Mouse (Mus musculus): ENCODE results near the gene Egln2. TPM values are rescaled to one million over a fixed set of nuclear protein-coding genes. Genes with fewer than 3 reads are reported as not detected.

Egln2 gene
- total RNA-seq, 2 experiments from 2014 or later = 99.1 to 112 TPM

DNA sequence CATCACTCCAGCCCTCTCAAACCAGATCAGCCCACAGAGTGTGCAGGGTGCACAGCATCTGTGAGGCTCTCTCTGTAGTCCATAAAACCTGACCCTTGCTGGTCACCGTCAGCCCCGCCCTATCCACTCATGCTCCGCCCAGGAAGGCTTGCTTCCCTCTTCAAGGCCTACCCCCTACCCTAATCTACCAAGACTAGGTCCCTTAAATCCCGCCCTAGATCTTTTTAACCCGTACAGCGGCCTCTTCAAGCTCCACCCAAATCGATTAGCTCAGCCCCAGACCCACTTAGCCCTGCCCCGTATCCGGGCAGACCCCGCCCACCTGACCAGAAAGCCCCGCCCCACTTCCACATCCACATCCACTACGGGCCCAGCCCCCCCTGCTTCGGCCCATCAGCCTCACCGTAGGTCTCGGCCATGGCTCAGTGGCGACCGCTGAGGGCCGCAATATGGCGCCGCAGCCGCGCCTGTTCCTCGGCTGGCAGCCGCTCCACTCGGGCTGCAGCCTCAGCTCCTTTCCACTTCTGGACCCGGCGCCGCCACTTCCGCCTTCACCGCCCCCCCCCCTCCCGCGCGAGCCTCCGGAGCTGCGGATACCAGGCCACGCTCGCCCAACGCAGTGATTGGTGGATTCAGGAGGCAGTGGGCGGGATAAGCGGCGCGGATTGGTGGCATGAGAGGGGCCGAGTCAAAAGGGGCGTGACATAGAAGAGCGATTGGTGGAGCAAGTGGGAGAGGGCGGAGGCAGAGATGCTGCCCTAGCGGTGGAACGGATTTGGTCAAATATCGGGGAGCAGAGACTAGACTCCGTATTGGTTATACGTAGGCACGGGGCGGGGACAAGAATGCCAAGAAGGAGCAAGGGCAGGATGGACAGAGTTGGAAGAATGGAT, 12.0 kb upstream of the Egln2 start, which contains the start of gene Rab4b:
Rab4b (minus strand) TSS at position 573 of the 893 bp plus-strand sequence.
- DNase-seq = peak; percentile 98 to 99
- intact Hi-C loops (cut with DNase I) = no loop called here

GRCm38 (mm10) chr7:27177942-27178323, 11.3 kb upstream of the Egln2 start:
- intact Hi-C loops (cut with DNase I) = no loop called here
- DNase-seq = no peak

DNA sequence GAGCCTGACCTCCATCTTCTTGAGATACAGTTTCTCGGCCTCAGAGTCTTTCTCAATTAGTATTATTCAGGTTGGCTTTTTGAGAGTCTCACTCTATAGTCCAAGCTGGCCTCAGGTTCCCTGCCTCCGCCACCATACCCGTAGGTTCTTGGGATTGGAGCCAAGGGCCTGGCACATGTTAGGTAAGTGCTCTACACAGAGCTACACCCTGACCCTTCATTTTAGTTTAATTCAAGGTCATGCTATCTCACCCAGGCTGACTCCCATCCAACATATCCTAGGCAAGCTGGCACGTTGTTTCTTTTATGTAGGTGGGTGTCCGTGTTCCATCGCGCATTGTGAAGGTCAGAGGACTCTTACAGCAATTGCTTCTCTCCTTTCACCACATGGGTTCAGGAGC, 8.3 kb upstream of the Egln2 start:
- DNase-seq = no peak
- intact Hi-C loops (cut with DNase I) = no loop called here

DNA sequence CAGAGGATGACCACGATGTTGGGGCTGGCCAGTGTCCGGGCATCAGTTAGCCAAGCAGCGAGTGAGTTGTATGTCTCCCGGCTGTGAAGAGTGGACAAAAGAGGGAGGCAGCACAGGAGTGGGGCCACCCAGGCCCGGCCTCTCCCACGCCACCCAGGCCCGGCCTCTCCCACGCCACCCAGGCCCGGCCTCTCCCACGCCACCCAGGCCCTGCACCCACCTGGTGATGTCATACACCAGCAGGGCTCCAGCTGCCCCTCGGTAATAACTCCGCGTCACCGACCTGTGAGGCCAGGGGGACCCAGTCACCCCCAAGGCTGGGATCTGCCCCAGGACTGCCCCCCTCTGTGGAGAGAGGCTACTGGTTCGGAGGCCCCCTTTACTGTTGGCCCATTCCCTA, 7.9 kb upstream of the Egln2 start:
- intact Hi-C loops (cut with DNase I) = no loop called here
- DNase-seq = peak in 1 of 2 experiments; percentile 2

DNA sequence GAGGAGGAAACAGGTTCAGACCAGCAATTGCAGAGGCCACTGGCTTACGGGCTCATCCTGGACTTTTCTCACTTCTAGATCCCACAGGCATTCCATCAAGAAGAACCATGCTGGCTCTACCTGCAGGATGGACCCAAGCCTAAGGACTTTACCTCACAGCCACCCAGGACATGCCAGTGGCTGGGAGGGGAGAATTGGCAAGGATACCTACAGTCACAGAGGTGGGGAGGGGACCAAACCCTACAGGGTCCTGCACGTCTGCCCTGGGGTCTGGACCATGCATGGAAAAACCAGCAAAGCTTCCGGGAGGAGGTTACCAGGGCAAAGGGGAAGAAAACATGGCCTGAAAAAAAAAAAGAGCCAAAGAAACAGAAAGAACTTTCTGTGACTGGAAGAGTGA, 4.4 kb upstream of the Egln2 start:
- DNase-seq = no peak
- intact Hi-C loops (cut with DNase I) = no loop called here

DNA sequence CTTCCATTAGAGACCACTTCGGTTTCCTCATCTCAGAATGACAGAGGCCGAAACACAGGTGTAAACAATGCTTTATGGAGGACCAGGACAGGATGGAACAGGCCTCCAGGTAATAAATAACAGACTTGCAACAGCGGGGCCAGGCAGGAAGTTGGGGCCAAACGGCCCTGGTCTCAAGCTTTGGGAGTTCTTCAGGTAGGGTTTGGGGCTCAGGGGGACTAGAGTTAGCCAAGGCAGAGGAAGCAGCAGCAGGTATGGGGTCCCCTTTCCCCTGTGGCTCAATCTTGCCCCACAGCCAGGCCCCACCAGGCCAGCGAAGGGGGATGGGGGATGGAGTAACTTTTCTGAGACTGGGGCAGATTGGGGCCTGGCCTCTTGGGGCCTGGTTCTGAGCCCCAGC, 1.8 kb upstream of the Egln2 start:
- no peak for DNase-seq
- intact Hi-C loops (cut with DNase I) = no loop called here

GRCm38 (mm10) chr7:27167475-27168094, 983 bp upstream of the Egln2 start:
- no peak for DNase-seq
- intact Hi-C loops (cut with DNase I) = no loop called here

DNA sequence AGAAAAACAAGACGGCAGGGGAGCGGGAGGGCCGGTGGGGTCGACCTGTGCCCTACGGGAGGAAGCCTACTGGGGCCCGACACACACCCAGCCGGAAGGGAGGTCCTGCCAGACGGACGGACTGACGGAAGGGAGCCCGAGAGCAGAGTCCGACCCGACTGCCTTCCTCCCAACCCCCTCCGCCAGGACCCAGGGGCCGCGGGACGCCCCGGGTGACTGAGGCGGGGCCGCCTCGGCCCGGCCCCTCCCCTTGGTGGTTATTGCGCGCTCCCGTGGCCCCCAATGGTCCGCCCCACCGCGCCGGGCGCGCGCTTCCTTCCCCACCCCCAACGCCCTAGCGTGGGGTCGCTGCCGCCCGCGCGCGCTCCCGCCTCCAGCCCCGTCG, 381 bp downstream of the Egln2 start:
- intact Hi-C loops (cut with DNase I) = no loop called here
- DNase-seq = peak; percentile 86 to 89

- no peak for DNase-seq
- intact Hi-C loops (cut with DNase I) = no loop called here
Measured at GRCm38 (mm10) chr7:27165696-27166095, 906 bp downstream of the Egln2 start.

- intact Hi-C loops (cut with DNase I) = no loop called here
- DNase-seq = peak; percentile 50 to 52
Measured at GRCm38 (mm10) chr7:27165007-27165655, 1.5 kb downstream of the Egln2 start.

DNA sequence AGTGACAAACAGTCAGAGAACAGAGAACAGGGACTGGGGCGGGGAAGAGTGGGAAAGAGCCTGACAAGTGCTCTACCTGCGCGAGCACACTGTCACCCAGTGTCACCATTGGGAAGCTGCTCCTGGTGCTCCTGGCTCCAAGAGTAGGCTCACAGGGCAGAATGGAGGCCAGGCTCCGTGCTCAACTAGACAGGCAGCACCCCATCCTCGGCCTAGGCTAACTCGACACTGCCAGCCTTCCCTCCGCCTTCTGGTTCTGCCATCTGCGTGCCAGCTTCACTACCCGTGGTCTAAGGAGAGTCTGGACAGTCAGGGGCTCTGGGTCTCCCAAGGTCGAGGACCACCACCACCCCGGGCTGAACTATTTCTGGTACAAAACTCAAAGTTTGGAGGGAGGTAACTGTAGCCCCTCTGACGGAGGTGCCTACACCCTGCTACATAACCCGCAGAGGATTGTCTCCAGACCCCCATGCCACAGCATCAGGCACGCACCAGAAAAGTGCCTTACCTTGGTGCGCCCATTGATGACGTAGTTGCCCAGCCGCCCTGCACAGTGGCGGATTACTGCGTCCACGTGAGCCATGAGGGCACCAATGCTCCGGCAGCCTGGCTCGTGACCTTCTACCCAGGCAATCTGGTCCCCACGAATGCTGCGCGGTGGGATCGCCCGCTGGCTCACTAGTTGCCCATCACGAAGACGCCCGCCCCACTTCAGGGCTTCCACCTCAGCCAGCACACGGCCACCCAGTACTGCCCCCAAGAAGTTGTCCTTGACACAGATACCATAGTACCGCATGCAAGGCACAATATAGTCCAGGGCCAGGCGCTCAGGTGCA, 2.3 kb downstream of the Egln2 start:
- intact Hi-C loops (cut with DNase I) = loop anchor here (5.0 kb wide), 1 partner anchor 63 kb away; the partner anchor contains the start of gene Itpkc
- DNase-seq = no peak

- peak in 1 of 2 experiments; percentile 37 for DNase-seq
- intact Hi-C loops (cut with DNase I) = loop anchor here (5.0 kb wide), 1 partner anchor 64 kb away; the partner anchor contains the start of gene Itpkc
Measured at GRCm38 (mm10) chr7:27163450-27163805, 3.2 kb downstream of the Egln2 start.

DNA sequence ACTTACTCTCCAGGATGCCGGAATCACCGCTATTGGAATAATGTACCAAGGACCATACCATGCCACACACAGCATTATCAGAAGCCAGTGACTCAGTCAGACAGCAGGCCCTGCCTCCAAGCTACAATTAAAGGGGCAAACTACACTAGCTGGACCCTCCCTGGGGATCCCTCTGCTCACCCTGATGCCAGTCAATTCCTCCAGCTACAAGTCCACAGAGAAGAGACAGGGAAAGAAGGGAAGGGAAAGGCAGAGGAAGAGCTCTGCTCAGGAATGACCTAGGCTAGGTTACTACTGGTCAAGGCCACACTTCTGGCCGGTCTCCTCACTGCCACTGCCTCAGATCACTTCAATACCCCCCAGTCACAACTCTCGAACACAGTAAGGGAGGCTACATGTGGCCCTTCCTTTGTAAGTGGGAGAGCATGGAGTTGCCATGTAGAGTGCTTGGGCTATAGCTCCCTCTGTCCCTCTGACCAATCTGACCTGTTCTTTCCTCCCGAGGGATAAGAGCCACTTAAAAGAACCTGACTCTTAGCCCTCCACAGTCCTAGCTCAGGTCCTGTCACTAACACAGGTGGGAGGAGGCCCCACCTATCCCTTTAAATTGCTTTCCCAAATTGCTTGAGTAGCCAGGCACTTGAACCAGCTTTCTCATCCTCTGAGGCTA, 3.7 kb downstream of the Egln2 start:
- intact Hi-C loops (cut with DNase I) = loop anchor here (5.0 kb wide), 1 partner anchor 64 kb away; the partner anchor contains the start of gene Itpkc
- no peak for DNase-seq

DNA sequence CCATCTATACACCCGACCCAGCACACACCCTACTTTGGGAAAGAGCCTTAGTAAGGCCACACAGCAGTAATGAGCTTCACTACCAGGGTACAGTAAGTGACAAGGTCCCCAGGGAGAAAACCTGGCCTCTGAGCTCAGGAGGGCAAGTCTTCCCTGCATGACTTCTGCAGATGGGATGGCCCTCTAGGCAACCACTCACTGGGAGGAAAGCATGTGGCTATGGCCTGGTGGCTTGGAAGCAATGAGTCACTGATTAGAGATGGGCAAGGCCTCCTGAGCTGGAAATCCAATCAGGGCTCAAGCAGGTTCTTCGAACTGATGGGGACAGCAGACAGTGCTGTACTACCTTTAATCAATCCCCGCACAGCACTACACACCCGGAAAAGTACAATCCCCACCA, 4.9 kb downstream of the Egln2 start:
- intact Hi-C loops (cut with DNase I) = loop anchor here (5.0 kb wide), 1 partner anchor 66 kb away; the partner anchor contains the start of gene Itpkc
- no peak for DNase-seq

GRCm38 (mm10) chr7:27160921-27161320, 5.7 kb downstream of the Egln2 start:
- no peak for DNase-seq
- intact Hi-C loops (cut with DNase I) = loop anchor here (5.0 kb wide), 1 partner anchor 66 kb away; the partner anchor contains the start of gene Itpkc

DNA sequence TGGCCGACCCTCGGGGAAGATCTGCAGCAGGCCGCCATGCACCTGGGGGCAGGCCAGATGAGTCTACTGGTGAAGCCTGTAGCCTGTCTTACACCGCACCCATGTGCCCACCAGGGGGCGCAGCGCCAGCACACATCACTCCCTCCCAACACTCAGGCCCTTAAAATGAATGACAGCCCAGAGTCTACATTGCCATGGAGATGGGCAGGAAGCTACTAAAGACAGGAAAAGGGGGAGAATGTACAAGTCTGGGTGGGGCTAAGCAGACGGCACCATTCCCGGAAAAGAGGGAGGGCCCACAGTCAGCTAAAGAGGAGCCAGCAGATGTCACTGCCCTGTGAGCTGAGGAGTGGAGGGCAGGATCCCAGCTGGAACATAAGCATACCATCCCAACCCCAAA, 6.7 kb downstream of the Egln2 start:
- peak; percentile 82 to 85 for DNase-seq
- intact Hi-C loops (cut with DNase I) = loop anchor here (5.0 kb wide), 2 partner anchors 67 to 1943 kb away; partner anchors contain the start of gene Itpkc

DNA sequence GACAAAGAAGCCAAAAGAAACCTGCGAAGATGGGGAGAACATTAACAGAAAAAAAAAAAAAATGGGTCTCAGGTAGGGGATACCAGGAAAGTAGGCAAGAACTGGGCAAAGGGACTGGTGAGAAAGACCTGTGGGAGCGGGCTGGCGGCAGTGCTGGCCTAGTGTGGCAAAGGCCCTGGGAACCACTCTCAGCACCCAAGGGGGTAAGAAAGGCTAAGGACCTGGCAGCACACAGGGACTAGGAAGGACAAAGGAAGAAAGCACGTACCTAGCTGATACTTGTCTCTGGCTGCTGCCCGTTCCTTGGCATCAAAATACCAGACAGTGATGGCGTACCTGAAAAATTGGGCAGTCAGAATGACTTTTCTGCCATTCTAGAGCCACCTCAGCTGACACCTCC, 7.3 kb downstream of the Egln2 start:
- no peak for DNase-seq
- intact Hi-C loops (cut with DNase I) = loop anchor here (5.0 kb wide), 1 partner anchor 1942 kb away; no protein-coding TSS in a partner anchor

- DNase-seq = no peak
- intact Hi-C loops (cut with DNase I) = loop anchor here (5.0 kb wide), 1 partner anchor 1941 kb away; no protein-coding TSS in a partner anchor
Measured at GRCm38 (mm10) chr7:27158171-27158570, 8.4 kb downstream of the Egln2 start.

- intact Hi-C loops (cut with DNase I) = loop anchor here (5.0 kb wide), 1 partner anchor 1939 kb away; no protein-coding TSS in a partner anchor
- no peak for DNase-seq
Measured at GRCm38 (mm10) chr7:27156005-27156404, 10.6 kb downstream of the Egln2 start.
